Mouse (Mus musculus) ES-E14 (cell line): ENCODE data around the gene Tpm4.

ENCODE experiments used
- CHD2 ChIP-seq: IDR thresholded peaks from 2 replicates; pipeline ENCODE4 v1.6.1; 2014; ENCODE audit warnings: mild to moderate bottlenecking, low read depth, low read length, inconsistent platforms
- MAFK ChIP-seq: IDR thresholded peaks from 2 replicates; pipeline ENCODE4 v1.6.1; 2014; ENCODE audit warnings: mild to moderate bottlenecking, low read depth, low read length, inconsistent platforms; ENCODE audit not compliant: insufficient read depth
- ZC3H11A ChIP-seq: IDR thresholded peaks from 2 replicates; pipeline ENCODE4 v1.6.1; 2012; ENCODE audit warnings: low read depth, mild to moderate bottlenecking, inconsistent platforms, low read length, borderline replicate concordance
- ZNF384 ChIP-seq: IDR thresholded peaks from 2 replicates; pipeline ENCODE4 v1.6.1; 2012; ENCODE audit warnings: low read depth, low read length, inconsistent platforms

DNA sequence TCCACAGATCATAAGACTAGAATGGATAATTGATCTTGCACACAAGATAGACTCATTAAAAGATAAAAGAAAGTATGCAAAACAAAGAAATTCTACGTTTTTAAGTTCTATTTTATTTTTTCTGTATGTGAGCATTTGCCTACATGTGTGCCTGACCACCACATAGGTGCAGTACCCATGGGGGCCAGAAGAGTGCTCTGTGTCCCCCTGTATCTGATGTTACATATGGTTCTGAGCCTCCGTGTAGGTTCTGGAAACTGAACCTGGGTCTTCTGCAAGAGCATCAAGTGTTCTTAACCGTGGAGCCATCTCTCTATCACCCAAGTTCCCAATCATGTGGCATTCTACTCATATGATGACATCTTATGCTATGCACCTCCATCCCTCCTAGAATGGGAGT is 22.3 kb upstream of the Tpm4 start:
- TF ChIP-seq MAFK: no peak
- no peak for TF ChIP-seq ZNF384
- TF ChIP-seq CHD2: no peak
- peak; percentile 49; the same call in 1 of the 2 replicates for TF ChIP-seq ZC3H11A
